Mouse (Mus musculus) spleen, postnatal 10 days (tissue): ENCODE data around the gene Gipc2.

ENCODE experiments used
- DNase-seq, 2 experiments: peaks; one replicate each; pipeline ENCODE4 v3.0.0; 2021 to 2022; ENCODE audit warnings: low spot score in 2 of 2

The Gipc2 gene

DNA sequence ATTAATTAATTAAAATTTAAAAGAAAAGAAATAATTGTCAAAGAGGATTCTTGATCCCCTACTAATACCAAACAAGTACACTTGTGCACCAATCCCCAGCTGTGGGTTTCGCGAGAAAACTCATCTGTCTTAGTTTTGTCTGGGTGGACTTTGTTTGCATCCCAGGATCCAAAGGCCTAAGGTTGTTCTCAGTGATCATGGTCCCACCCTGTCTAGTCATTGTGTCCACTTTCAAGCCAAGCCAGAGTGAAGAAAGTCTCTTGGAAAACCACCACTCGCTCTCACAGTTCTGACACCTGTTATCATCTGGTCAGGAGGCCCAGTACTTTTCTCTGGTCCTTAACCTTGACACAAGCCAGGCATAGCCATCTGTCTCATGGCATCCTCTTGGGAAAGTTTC is 48.1 kb downstream of the Gipc2 start:
- no peak for DNase-seq

DNA sequence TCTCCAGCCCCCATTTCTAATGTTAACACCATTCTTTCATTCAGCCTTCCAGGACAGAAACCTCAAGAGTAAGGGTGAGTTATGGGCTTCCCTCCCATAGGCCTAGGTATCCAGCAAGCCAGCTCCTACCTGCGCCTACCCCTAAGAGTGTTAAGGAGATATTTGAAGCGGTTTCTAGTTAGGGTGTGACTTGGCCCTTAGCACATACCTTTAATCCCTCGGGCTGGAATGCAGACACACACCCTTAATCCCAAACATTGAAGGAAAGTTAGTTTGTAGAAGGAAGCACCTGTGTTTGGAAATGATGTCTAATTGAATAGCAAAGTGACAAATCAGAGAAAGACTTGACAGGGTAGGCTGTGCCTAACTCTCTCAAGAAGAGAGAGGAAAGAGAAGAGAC is 49.9 kb downstream of the Gipc2 start:
- DNase-seq = no peak

DNA sequence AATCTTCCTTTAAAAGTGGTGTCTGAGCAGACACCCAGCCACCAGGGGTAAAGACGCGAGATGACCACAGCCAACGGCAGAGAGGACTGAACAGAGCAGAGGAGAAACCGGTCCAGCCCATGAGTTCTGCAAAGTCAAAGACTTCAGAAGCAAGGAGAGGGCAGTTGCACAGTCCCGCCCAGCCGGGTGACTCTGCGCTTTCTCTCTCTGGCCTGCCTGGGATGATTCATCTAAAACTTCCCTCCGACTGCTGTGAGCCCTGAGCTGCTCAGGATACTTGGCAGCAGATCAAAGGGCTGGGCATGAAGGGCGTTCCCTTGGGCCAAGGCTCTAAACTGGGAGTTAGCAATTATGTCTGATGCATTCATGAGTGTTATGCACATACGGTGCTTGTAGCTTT is 51.2 kb downstream of the Gipc2 start:
- DNase-seq = peak; percentile 77 to 93

DNA sequence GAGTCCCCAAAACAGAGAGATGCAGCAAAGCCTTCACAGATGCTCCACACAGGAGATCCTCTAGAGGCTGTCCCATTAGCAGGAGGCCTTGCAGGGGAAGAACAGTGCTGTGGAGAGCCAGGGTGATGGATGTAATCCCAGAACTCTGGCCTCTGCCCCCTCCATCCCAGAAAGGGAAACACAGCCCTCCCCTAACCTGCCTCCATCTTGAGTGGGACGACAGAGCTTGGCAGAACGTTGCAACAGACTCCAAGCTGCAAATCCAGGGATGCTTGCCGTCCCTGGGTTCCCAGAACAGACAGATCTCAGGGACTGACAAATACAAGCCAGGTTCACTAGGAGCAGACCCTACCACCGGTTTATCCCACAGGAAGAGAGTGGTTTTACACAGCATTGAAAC is 51.8 kb downstream of the Gipc2 start:
- DNase-seq = peak in 1 of 2 experiments; percentile 30

DNA sequence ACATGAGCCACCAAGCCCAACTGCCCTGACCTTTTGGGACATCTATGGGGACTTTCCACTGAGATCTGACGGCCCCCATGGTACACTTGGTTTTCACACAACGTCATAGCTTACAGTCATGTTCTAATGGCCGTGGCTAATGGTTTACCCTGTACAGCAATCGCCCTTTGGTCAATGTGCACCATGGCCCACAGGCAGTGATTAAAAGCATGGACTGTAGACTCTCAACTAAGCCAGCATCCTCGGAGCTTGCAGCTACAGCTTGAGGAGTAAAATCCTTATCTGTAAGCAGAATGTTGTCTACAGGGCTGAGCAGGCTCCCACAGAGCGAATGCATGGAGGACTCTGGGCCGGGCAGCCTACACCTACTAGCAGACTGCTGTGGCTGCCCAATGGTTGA is 52.5 kb downstream of the Gipc2 start:
- DNase-seq = peak; percentile 32 to 49

DNA sequence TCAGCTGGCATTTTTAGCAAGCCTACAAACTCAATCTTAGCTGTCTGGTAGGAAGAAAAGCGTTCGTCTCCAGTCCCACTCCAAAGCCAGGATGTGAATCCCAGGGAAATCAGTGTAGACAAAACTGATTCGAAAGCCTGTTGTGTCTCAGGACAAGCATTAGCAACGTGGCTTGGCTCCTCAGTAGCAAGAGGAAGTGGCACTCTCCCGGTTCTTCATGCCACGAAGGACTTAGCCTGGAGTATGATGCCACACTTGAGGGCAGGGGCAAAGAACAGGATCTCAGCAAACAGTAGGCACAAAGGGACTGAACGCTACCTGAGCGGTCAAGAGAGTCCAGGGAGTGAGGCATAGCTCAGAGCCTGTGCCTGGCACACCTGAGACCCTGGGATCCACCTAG is 53.4 kb downstream of the Gipc2 start:
- DNase-seq = no peak

DNA sequence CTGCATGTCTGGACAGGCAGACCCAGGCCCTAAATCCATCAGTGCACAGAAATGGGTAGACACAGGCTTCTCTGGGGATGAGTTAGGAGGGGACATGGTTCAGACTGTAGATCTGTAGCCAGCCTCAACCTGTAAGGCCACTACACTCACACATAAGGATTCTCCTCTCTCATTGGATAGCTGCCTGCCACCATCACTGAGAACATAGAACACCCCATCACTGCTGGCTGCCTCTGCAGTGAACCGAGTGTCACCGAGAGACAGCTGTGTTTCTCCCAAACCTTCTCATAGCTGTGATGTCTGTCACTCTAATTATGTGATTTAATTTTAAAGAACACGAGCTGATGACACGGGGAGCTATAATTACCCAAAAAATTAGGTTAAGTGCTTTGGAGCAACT is 54.5 kb downstream of the Gipc2 start:
- no peak for DNase-seq

DNA sequence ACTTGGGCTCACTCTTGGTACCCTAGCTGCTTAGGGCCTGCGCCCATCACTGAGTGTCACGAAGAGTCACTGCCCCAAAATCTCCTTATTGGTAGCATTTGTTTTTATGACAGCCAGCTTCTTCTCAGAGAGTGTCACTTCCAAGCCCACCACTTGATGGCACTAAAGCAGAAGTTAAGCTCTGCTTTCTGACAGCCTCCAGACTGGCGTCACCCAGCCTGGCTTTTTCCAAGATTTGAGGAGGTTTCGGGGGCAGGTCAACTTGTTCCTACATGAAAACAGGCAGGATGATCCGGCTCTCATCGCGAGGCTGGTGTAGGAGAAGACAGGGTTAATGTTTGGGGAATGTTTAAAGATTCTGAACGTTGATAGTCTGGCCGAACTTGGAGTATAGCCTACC is 54.9 kb downstream of the Gipc2 start:
- peak; percentile 64 to 84 for DNase-seq

DNA sequence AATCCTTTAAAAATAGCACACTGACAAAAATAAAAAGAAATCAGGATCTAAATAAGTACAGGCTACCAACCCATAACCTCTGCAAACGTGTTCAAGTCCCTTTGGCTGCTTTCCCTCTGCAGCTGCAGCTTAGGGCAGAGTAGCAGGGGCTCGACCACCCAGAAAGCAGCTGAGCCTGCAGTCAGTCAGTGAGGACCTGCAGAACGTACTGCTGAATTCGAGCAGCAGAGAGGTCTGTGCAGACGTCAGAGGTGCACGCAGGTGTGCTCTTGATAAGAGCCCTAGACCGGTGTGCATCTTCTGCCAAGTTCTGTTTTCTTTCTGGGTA is 56.8 kb downstream of the Gipc2 start:
- no peak for DNase-seq

DNA sequence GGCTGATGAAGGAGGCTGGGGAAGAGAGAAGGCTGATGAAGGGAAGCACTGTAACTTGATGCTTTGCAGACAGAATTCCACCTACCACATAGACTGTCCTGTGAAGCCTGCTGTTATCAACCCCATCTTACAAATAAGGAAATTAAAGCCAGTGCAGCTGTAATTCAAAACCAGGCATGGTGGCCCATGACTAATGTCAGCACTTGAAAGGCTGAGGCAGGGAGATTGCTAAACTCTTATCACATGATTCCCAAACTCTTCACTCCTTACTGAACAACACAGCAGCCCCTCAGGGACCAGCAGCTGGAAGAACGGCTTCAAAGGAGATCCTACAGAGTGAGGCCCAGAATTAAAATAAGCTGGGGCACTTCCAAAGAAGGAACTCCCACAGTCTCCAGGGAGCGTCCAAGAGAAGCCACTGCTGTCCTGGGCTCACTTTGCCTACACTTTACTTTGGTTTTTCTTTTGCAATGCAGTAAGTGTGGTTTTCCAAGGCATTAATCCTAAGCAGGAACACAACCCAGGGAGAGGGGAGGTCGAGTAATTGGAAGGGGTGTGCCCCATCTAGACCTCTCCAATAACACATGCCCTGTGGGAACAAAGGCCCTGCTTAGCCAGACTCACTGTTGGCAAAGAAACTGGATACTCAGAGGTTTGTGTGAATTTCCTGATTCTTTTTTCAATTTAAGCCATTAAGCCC is 57.3 kb downstream of the Gipc2 start:
- DNase-seq = no peak

DNA sequence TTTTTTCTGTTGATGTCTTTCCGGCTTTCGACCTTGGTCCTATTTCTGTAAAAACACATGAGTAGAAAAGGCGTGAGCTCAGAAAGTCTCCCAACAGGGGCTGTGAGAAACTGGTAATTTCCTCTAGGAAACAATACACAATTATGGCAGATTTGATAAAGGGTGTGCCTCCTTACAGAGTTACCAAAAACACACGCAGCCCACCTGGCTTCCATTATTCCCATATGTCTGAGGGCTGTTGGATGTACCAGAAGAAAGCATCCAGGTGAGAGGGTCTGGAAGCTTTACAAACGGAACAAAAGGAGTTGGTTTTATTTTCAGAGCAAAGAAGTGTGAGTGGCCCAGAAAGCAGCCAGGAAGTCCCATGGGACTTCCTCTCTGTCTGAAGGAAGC is 58.0 kb downstream of the Gipc2 start:
- DNase-seq = no peak

DNA sequence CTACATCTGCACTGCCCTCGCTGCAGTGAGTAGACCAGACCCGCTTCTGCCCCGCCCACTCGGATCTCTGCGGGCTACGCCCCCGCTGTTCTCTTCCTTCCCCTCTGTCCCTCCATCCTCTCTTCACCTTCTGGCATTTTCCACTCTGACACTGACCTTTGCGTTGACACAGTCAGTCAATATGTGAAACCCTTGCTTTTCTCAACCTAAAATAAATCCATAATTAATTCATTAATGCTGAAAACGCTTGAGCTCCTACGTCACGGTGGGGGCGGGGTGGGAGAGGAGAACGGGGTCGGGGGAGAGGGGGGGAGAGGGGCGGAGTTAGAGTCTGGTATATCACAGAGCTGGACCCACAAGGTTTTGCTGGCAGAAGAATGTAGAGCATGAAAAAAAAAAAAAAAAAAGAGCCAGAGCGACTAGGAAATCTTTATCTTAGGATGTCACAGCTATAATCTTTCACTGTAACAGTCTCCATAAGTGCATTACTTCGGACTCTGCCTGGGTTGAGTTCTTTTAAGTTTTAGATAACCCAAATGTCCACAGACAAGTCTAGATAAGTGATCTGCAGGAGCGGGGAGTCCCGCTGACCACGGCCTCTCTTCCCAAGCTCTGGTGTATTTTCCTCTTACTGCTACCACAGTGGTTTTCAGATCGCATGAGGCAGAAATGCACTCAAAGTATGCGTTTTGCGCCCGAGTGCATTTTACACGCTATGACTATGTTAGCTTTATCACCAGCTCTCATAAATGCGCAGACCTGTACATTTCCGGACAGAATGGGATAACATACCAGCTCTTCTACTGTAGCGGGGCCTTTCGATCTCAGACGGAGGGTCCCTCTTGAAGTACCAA is 58.7 kb downstream of the Gipc2 start:
- DNase-seq = no peak

DNA sequence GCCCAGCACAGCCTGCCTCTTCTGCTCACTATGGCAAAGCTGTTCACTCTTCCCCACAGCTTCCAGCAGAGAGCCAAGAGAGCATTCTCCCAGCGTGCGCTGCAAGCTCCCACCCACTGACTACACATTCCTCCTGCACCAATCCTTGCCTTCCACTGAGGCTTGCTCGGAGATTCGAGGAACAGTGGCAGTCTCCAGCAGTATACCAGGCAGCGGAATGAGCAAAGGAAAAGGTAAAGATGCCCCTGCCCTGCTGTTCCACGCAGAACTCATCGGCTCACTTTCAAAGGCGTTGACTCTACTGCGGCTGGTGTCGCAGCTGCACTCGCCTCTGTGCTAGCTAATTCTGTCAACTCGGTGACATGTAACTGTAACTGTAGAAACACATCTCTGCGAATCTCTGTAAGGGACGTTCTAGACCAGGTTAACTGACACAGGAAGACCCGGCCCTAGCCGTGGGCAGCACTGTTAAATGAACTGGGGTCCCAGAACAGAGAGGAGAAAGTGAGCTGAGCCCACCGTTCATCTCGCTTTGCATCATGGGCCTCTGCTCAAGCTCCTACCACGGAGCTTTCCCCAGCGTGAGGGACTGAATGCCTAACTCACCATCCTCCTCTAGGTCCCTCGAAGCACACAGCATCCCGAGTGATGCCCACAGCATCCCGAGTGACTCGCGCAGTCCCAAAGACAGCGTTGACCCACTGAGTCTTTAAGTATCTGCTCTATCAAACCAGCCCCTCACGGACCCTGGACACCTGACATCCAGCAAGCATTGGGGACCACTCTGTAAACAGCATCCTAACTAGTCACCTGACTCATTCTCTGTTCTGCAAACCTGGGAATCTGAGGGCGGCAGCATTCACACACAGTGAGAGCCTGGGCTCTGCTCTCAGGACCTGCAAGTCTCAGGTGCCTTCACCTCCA is 59.5 kb downstream of the Gipc2 start:
- no peak for DNase-seq

DNA sequence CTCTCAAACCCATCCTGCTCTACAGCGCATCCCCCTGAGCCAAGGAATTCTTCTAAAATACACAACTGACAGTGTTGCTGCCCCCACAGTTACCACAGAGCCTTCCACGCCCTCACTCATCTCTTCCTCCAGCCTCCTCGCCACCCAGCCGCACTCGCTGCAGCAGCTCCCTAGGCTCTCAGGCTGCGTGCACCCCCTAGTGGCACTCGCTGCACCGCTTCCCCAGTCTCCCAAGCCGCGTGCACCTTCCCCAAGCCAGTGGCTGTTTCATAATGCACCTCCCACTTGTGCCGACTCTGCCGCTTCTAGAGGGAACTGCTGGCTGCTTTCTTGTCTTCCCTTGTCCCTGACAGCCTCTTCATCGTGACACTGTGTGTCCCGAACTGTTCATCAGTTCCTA is 60.7 kb downstream of the Gipc2 start:
- DNase-seq = peak in 1 of 2 experiments; percentile 67

DNA sequence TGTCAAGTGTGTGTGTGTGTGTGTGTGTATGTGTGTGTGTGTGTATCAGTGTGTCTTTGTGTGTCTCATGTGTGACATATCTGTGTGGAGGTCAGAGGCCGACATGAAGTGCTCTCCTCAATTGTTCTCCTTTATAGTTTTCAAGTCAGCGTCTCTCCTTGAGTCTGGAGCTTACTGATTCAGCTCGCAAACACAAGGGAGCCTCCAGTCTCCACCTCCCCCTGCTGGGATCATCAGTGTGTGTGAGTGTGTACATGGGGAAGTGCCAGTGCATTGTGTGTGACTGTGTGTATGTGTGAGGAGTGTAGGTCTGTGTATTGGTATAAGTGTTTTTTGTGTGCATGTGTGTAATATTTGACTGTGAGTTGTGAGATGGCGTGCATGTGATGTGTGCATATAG is 62.6 kb downstream of the Gipc2 start:
- DNase-seq = no peak

DNA sequence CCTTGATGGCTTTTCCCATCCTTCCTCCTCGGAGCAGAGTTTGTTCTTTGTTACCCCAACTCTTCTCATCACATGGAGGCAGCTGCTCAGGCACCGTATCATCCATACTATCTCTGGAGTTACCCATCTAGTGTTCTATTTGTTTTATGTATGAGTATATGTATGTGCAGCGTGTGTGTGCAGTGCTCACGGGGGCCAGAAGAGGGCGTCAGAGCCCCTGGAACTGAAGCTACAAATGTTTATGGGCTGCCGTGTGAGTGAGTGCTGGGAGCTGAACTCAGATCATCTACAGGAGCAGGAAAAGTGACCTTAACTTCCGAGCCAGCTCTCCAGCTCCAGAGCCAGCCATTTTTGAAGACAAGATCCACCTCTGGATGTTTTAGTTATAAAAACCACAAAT is 64.6 kb downstream of the Gipc2 start:
- no peak for DNase-seq

DNA sequence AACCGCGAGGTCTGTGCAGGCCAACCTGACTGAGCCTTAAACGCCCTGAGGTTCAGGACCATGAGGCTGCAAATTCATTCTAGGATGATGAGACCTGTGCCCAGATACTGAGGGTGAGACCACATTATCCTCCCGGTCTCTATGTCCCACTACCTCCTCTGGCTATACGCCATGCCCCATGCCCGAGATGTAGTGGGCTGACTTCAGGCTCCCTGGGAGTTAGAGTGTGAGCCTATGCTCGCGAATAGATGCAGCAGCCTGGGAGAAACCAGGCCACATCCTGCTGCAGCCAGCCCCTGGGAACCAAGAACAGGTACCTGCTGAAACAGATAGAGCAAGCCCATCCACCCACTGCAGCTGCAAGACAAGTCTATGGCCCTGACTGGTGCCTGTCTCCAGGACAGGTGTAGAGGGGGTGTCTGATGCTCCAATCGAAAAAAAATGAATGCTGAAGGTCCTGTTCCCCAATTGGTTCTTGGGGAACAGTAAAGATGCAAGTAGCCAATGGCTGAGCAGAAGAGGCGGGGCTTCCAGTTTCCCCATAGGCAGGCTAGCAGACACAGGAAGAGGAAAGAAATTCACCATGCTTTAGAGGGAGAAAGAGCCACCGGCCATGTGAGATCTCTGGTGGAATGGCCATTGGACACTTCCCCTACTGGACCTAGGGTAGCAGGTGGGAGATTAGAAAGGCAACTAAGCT is 65.8 kb downstream of the Gipc2 start:
- DNase-seq = no peak

DNA sequence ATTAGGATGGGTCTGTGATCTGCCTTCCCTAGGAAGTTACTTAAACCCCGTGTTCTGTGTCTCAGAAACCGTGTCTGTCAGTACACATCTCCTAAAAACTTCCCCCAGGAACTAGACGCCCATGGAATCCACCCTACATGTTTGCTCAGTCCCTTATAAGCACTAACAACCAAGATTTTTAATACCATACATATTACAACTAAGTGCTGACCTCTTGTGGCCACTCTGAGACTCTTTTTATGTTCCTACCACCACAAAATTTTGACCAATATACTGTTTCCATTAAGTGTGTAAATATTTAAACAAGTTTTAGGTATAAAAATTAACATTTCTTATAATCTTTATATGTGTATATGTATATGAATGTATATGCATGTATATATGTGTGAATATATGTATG is 71.0 kb downstream of the Gipc2 start:
- DNase-seq = no peak

DNA sequence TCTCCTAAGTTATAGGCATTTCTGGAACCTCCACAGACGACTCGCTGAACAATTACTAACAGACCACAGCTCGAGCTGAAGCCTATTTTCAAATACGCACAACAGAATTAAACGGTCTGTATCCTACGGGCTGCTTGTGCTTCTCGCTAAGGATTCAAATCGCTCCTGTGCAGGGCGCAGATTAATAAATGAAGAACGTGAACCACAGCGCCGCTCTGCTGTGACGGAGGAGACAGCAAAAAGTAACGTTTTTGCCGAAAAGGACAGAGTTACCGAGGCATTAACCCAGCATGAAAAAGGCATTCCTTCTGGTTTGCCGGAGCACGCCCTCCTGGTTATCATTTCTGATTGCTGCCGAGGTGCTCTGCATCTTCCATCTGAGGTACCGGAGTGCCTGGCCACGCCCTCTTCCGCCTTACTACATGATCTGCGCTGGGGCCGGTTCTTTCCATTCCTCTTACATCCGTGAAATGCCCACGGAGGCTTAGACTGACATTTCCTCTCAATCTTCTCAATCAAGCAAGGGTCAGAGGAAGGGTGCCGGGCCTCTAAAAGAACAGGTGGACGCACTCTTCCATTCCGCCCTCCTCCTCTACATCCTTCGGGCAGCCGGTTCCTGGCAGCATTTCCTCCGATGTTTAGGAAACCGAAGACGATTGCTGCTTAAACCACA is 73.5 kb downstream of the Gipc2 start:
- DNase-seq = no peak

DNA sequence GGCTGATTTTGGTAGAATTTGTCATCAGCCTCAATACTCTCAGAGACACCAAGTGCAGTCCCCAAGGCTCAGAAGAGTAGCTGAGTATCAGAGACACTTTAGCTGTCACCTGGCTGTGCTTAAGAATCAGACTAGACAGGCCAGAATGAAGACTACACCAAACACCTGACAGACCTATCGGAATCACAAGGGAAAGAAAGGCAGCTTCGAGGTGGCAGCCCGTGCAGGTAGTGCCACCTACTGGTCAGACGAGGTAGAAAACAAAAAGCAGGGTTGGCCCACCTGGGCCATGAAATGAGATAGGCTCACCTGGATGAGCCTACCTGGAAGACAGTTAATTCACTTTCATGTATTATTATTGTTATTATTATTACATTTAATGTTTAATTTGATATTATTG is 76.9 kb downstream of the Gipc2 start:
- peak in 1 of 2 experiments; percentile 54 for DNase-seq

DNA sequence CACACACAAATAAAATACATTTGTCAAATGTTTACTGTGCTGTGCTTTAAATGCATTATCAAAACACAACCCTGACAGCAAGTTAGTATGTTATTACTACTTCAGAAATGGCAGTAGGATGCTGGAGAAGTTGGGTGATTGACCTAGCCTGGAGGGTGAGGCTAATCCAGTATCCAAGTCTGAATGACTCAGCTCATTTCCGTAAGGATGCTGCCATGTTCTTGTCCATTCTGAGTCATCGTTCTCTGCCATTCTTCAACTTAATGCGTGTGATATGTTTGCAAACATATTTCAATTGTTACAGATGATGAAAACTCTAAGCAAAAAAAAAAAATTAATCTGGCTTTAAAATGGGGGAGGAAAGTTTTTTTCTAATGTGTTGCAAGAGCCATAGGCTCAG is 84.6 kb downstream of the Gipc2 start:
- DNase-seq = no peak
